Mouse (Mus musculus) heart, adult 18-20 months (tissue): ENCODE measurements at regions not wholly inside any gene's neighbourhood (a gene's known extent, or its start where the extent isn't known, plus 50 kb on each side); places are given as distances from the start of the nearest gene placed in this dataset.
"Not testable (repeated sequence)": the region's sequence is repeated elsewhere in the genome, so short reads cannot be mapped to it uniquely, and the experiment has no call there.

Experiments
- DNase-seq, 2 experiments: peaks; one replicate each; pipeline ENCODE4 v3.0.0; 2021 to 2022; ENCODE audit warnings: mixed read lengths in 1 of 2

DNA sequence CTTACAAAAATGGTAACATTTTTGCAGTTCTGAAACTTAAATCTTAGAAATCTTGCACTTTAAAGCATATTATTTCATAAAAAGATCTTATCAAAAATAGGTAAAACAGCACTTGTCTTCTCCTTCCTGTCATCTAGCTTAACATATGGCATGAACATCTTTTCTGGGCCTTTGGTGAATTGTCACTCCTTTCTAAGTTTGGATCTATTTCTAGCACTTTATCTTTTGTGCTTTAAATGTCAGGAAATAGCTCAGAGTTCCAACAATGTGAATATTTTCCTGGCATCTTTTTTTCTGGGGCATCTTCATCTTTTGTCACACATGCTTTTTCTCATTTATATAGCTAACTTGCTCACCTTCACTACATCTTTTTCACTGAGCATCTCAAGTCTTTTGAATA lies 527.4 kb upstream of the Gm5150 start:
- no peak for DNase-seq

DNA sequence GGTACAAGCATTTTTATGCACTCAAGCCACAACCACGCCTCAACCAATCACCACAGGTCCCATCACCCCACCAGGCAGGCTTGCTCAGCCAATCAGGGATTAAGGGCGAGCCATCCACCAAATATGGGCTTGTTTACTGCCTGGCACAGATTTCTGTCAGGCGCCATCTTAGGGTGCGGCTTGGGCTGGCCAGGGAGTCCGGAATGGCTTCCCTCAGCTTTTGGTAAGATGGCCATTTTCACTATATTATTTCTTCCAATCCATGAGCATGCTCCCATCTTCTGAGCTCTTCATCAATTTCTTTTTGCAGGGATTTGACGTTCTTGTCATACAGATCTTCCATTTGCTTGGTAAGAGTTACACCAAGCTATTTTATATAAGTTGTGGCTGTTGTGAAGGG lies 521.3 kb upstream of the Gm5150 start:
- not testable (repeated sequence) for DNase-seq

DNA sequence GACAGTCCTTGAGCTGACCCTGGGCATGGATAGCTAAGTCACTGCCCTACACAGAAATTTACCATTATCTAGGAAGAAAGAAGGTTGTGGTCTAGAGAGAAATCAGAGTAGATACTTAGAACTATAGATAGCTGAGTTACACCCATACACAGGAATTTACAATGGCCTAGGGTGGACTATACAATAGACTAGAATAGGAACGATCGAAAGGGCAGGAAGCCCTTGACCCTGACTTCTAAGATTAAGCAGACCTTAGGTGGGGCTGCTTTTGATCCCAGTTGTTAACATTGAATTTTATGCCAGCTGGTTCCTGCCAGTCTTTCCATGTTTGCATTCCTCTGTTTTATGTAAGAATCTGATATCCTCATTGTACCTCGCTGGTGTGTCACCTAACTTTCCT lies 482.2 kb upstream of the Gm5150 start:
- not testable (repeated sequence) for DNase-seq

DNA sequence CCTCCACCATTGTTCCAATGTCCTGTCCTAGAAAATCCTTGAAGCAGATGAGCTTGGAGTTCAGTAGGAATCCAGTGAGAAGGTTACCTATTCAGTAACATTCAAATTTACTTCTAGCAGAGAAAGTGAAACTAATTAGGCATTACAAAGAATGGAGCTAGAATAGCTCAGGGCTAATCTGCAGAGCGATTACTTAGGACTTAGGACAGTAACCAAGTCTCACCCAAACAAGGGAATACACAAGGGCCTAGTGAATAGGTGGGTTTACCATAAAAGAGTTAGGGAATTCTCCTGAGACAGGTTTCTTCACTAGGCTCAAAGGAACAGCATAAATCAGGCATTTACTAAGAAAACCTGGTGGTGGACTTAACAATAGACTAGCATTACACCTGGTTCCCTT lies 476.5 kb upstream of the Gm5150 start:
- DNase-seq = no peak

DNA sequence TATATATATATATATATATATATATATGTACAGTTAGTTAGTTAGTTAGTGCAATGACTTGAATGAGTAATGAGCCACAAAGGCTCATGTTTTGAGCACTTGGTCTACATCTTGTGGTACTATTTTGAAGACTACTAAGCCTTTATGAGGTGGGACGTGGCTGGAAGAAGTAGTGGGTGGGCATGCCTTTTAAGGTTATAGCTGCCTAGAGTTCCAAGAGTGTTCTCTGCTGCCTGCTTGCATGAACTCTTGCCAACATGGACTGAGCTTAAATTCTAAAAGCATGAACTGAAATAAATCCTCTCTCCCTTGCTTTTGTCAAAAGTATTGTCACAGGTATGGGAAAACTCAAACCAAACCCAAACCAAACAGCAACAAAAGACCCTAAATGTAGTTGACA lies 465.1 kb upstream of the Gm5150 start:
- no peak for DNase-seq

DNA sequence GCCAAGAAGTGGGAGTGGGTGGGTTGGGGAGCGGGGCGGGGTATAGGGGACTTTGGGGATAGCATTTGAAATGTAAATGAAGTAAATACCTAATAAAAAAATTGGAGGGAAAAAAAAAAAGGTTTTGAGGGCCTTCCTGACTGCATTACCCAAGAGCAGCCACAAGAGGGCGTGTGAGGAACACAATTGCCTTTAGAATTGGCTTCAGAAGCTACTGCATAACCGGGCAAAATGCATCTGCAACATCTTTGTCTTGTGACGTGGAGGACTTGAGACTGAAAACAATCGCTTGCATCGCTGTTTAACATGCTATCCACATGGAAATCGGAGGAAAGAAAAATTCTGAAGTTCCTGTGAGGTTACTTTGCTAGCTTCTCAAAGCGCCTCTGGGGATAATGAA lies 460.2 kb upstream of the Gm5150 start:
- DNase-seq = peak in 1 of 2 experiments; percentile 20

DNA sequence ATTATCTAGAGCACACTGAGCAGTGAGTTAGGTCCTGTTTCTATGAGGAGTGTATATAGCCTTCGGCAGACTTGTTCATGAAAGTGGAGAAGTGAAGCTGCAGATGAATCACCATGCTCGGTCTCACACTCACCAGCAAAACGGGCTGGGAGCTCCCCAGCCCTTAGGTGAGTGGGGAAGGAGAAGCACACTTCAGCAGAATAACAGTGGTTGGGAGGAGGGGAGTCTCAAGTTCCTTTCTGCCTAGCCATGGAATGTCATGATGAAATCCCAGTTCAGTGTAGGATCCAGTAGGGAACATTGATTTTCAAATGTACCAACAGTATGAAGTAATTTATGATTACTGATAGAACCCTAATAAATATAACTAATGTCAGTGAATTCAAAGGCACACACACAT lies 459.1 kb upstream of the Gm5150 start:
- DNase-seq = no peak

DNA sequence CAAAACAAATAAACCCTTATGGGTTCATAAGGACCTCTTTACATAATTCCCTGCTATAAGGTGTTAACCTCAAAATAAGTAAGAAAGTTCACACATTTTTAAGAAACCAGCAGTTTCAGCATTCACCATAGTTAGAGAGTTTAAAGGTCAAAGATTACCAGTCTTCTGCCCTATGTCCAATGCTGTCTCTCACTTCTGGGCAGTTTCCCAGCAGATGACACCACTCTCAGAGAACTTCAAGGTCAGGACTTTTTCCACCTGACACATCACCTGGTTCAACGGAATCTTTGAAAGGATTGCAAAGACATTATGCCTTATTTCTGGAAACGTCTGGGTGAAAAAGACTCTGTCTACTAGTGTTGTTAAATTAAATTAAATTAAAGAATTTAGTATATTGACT lies 458.1 kb upstream of the Gm5150 start:
- DNase-seq = no peak

DNA sequence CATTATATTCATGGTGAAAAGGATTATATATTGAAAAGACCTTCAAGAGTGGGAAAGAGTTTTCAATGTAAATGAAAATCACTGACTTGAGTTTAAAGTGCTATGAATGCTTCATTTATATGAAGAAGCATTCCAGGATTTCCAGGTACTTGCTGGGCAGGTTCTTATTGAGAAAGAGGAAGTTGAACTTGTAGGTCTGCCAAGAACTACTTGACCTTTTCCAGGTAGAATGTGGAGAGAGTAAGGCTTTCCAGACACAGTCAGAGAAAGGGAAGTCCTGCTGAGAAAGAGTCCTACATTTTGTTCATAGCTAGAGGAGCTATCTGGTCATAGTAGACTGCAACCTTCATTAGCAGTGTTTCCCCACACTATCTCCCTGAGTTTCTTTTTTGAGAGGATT lies 426.8 kb upstream of the Gm5150 start:
- no peak for DNase-seq

DNA sequence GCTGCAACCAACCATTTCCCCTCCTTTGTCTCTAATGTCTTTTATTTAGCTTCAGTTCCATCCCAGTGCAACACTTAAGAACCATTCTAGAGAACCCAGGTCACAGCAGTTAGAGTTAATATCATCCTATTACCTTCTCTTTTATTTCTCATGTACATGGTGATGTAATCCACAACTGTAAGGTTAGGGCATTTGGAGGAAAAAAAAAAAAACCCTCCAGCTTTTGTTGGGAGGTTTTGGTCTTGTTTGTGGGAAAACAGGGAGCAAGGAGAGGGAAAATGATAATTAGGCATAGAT lies 425.5 kb upstream of the Gm5150 start:
- DNase-seq = no peak

DNA sequence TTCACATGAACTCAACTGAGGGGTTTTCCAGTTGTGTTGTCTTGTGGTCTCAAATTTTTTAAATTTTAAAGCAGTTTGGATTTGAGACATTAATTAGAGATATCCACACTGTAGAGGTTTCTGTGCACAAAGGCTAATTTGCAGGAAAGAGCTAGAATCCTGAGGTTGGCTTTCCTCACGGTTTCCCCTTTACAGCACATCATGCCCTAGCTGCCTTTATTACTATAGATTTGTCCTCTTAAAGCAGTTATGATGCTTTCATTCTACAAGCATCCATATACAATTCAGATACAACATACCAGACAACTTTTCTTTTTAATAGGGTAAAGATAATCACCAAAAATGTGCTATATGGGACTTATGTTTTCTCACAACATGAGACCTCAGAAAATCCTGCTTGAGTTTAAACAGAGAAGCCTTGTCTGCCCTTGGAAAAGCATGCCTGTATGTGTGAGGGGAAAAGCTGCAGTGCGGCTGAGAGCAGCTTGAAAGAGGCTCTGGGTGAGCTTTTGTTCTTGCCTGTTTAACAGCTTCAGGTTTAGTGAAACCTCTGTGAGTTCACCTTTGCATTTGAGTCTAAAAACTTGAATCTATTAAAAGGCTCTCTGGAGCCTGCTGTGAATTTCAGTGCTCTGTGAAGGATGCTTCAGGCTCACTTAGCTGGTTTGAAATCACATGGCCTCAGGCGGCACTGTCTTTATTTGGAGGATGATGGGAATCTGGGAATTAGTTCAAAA lies 425.0 kb upstream of the Gm5150 start:
- no peak for DNase-seq
